Mouse (Mus musculus) ES-Bruce4 (cell line): ENCODE data around the gene Fxr2.

Source experiments
- CTCF ChIP-seq: IDR thresholded peaks from one replicate; pipeline ENCODE4 v1.8.1; 2011; ENCODE audit warnings: low read depth, low read length
- EP300 ChIP-seq: IDR thresholded peaks from 2 replicates; pipeline ENCODE4 v1.6.1; 2011; ENCODE audit warnings: low read depth, low read length; ENCODE audit not compliant: insufficient read depth
- POLR2A ChIP-seq: IDR thresholded peaks from one replicate; pipeline ENCODE4 v1.8.1; 2011; ENCODE audit warnings: low read length; ENCODE audit not compliant: insufficient read depth

DNA sequence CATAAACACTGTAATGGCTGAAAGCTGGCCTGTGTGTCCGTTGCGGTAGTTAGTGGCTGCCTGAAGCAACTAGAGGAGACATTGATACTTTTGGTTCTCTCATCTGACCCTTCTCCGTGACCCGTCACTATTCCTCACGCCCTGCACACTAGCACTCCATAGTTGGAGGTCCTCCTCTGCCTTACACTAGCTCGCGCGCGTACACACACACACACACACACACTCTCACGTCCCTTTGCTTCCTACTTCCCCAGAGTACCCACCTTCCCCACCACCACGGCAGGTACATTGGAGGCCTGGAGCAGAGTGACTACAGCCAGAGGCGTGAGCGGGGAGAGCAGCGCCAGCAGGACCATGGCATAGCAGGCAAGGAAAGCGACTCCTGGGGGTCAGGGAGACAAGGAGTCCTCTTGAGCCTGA, 24.7 kb downstream of the Fxr2 start:
- TF ChIP-seq CTCF (no peak), POLR2A (no peak), EP300 (no peak)
